Mouse (Mus musculus): Measurements from ENCODE around the gene Hist1h2bf. TPM values are rescaled to one million over a fixed set of nuclear protein-coding genes. Genes with fewer than 3 reads are reported as not detected.

Gene Hist1h2bf
- polyA plus RNA-seq, 1 experiment from 2014 or later, result 4.1 TPM

DNA sequence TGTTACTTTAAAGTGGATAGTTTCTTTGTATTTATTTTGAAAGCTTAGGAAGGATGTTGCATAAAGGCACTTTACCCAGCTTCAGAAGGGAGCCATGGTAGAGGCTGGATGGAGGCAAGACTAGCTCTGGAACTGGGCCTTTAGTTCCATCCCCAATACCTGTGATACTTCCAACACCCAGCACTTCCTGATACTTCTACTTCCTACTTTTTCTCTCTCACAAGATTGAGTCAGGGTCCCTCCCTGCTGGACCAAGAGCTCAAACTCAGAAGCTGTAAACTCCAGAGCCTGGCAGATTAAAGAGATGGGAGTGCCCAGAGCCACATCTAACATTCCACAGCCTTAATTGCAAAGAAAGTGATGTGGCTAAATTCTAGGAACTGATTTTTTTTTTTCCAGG is 10.3 kb upstream of the Hist1h2bf start:
- Histone ChIP-seq H3K4me1 (ENCODE audit: control insufficient read depth, insufficient read depth, low read length) (peaks cover 27% of the 10 kb centered on the region; the same call in 1 of the 2 replicates), H3K4me3 (ENCODE audit: low read depth, low read length) (peak overlapping the region; percentile 45), H3K27me3 (replicated peaks; ENCODE audit: control insufficient read depth, insufficient read depth, low read length) (no peaks in the 10 kb centered on the region), H3K36me3 (ENCODE audit: control insufficient read depth, insufficient read depth, low read length) (no peaks in the 10 kb centered on the region), H3K27ac (replicated peaks; ENCODE audit: low read depth, low read length) (peak overlapping the region; percentile 96), H3K9ac (ENCODE audit: low read depth, low read length) (peak overlapping the region; percentile 77), H3K9me3 (ENCODE audit: control insufficient read depth, low read length) (no peaks in the 10 kb centered on the region), H3K4me2 (ENCODE audit: low read depth, low read length) (peak overlapping the region; percentile 65)
- DNase-seq (ENCODE audit: low spot score) (peak; percentile 34), ATAC-seq (ENCODE audit: low read depth) (no peak)

DNA sequence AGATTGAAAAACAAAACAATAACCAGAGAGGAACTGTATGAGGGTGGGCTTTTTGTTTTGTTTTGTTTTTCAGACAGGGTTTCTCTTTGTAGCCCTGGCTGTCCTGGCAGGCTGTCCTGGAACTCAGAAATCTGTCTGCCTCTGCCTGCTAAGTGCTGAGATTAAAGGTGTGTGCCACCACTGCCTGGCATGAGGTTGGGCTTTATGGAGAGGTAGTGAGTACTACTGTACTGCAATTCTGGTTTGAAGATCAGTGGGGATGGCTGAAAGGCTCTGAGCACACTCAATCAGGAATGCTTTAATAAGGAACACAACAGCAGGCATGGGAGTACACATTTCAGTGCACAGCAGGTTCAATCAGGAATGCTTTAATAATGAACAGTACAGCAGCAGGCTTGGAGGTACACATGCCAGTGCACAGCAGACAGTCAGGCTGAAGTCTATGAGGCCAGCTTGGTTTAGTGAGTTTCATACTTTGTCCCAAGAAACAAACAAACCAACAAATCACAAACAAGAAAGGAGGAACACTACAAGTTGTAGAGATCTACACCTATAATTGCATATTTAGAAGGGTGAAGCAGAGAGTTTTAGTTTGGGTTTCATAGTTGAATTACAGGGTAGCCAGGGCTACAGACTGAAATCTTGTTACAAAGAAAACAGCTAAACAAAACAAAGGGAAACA is 9.5 kb upstream of the Hist1h2bf start:
- no peaks in the 10 kb centered on the region for H3K9me3 ChIP-seq (ENCODE audit: control insufficient read depth, low read length)
- peak overlapping the region; percentile 96 for H3K27ac ChIP-seq (replicated peaks; ENCODE audit: low read depth, low read length)
- ATAC-seq (ENCODE audit: low read depth) (no peak), DNase-seq (ENCODE audit: low spot score) (no peak)
- H3K36me3 ChIP-seq (ENCODE audit: control insufficient read depth, insufficient read depth, low read length), result no peaks in the 10 kb centered on the region
- peaks cover 27% of the 10 kb centered on the region; the same call in 1 of the 2 replicates for H3K4me1 ChIP-seq (ENCODE audit: control insufficient read depth, insufficient read depth, low read length)
- no peak overlapping the region for H3K4me3 ChIP-seq (ENCODE audit: low read depth, low read length)
- H3K4me2 ChIP-seq (ENCODE audit: low read depth, low read length), result peak overlapping the region; percentile 83; the same call in 1 of the 2 replicates
- no peaks in the 10 kb centered on the region for H3K27me3 ChIP-seq (replicated peaks; ENCODE audit: control insufficient read depth, insufficient read depth, low read length)
- peak overlapping the region; percentile 8; the same call in 1 of the 2 replicates for H3K9ac ChIP-seq (ENCODE audit: low read depth, low read length)

DNA sequence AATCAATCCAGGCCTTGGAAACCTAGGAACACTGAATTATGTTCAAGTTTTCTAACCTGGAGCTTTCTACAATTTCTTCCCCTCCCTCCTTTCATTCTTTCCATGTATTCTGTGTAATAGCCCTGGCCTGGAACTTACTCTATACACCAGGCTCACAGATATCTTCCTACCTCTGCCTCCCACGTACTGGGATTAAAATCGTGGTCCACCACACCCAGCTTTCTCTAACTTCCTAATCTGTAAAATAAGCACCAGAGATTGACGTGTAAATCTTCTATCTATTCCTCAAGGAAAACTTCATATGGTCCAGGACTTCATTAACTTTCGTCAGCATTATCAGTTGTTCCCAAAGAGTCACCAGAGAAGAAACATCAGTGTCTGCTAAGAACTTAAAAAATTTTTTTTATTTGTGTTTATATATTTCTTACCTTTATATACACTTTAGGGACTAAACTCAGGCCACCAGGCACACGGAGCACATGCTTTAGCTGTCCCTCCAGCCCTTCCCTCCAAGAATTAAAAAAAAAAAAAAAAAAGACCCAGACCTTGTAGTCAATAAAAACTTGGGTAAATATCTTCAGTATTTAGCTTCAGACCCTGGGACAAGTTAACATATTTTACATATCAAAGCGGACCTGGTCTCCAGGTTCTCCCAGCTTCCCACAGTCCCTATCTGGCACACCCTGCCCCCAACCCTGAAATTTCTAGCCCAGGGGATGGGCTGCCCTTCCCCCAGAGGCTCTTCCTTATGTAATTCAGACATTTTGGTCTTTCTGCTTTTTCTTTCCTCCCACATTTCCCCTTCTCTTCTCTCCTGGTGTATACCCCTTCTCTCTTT is 8.4 kb upstream of the Hist1h2bf start:
- no peaks in the 10 kb centered on the region for H3K36me3 ChIP-seq (ENCODE audit: control insufficient read depth, insufficient read depth, low read length)
- peaks cover 27% of the 10 kb centered on the region; the same call in 1 of the 2 replicates for H3K4me1 ChIP-seq (ENCODE audit: control insufficient read depth, insufficient read depth, low read length)
- H3K4me3 ChIP-seq (ENCODE audit: low read depth, low read length), result peak overlapping the region; percentile 45
- DNase-seq (ENCODE audit: low spot score) (no peak), ATAC-seq (ENCODE audit: low read depth) (no peak)
- H3K9me3 ChIP-seq (ENCODE audit: control insufficient read depth, low read length), result no peaks in the 10 kb centered on the region
- peak overlapping the region; percentile 76 for H3K9ac ChIP-seq (ENCODE audit: low read depth, low read length)
- peak overlapping the region; percentile 96 for H3K27ac ChIP-seq (replicated peaks; ENCODE audit: low read depth, low read length)
- H3K27me3 ChIP-seq (replicated peaks; ENCODE audit: control insufficient read depth, insufficient read depth, low read length), result no peaks in the 10 kb centered on the region
- peak overlapping the region; percentile 83 for H3K4me2 ChIP-seq (ENCODE audit: low read depth, low read length)
- WGBS, result 4% methylated on average over 6 of the region's 6 CpGs

DNA sequence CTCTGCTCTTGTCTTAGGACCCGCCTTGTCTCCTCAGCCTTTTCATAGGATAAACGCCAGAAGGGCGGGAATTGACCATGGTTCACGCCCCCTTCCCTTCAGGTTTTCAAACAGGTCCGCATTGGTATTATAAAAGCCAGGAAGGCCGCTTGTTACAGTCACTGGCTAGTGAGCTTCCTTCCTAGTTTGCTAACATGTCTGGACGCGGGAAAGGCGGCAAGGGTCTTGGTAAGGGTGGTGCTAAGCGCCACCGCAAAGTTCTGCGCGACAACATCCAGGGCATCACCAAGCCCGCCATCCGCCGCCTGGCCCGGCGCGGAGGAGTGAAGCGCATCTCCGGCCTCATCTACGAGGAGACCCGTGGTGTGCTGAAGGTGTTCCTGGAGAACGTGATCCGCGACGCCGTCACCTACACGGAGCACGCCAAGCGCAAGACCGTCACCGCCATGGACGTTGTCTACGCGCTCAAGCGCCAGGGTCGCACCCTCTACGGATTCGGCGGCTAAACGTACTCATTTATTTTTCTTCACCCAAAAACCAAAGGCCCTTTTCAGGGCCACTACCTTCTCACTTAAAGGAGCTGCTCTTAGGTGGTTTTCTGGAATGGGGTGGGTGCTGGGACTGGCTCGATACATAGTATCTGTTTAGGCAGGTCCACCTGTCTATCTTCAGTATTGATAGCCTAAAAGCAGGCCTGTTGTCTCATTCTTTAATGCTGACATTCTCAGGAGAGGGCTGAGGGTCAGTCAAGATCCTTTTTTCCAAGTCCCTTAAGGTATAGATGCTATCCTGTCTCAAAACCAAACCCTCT is 7.6 kb upstream of the Hist1h2bf start, which contains the start of gene Hist1h4d:
TSS of gene Hist1h4d (plus strand) at position 191 of the 811 bp plus-strand sequence.
- Histone ChIP-seq H3K4me2 (ENCODE audit: low read depth, low read length) (peak within 1 kb of the TSS; percentile 83), H3K9ac (ENCODE audit: low read depth, low read length) (peak within 1 kb of the TSS; percentile 76), H3K27me3 (replicated peaks; ENCODE audit: control insufficient read depth, insufficient read depth, low read length) (no peaks in the 10 kb centered on the region), H3K4me1 (ENCODE audit: control insufficient read depth, insufficient read depth, low read length) (peaks cover 31% of the 10 kb centered on the region), H3K27ac (replicated peaks; ENCODE audit: low read depth, low read length) (peak within 1 kb of the TSS; percentile 96), H3K36me3 (ENCODE audit: control insufficient read depth, insufficient read depth, low read length) (no peaks in the 10 kb centered on the region), H3K4me3 (ENCODE audit: low read depth, low read length) (peak within 1 kb of the TSS; percentile 45), H3K9me3 (ENCODE audit: control insufficient read depth, low read length) (no peaks in the 10 kb centered on the region)
- ATAC-seq (ENCODE audit: low read depth) (peak; percentile 90), DNase-seq (ENCODE audit: low spot score) (peak; percentile 98)
- WGBS, result 0% methylated on average over 43 of the region's 43 CpGs

DNA sequence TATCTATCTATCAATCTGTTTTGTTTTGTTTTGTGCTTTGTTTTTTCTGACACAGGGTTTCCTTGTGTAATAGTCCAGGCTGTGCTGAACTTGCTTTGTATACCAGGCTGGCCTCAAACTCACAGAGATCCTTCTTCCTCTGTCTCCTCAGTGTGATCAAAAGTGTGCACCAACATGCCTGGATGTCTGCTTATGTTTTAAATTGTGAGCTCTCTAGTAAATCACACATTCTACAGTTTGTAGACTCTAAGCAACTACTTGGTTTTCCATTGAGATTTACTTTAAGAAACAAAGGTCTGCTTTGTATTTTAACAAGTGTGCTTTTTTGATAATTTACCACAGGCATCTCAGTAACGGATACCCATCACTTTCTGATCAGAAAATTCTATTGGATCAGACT is 3.8 kb upstream of the Hist1h2bf start:
- no peak for ATAC-seq (ENCODE audit: low read depth)
- Histone ChIP-seq H3K4me2 (ENCODE audit: low read depth, low read length) (no peak overlapping the region), H3K4me1 (ENCODE audit: control insufficient read depth, insufficient read depth, low read length) (peaks cover 17% of the 10 kb centered on the region), H3K27me3 (replicated peaks; ENCODE audit: control insufficient read depth, insufficient read depth, low read length) (no peaks in the 10 kb centered on the region), H3K9ac (ENCODE audit: low read depth, low read length) (no peak overlapping the region), H3K9me3 (ENCODE audit: control insufficient read depth, low read length) (no peaks in the 10 kb centered on the region), H3K36me3 (ENCODE audit: control insufficient read depth, insufficient read depth, low read length) (no peaks in the 10 kb centered on the region), H3K27ac (replicated peaks; ENCODE audit: low read depth, low read length) (no peak overlapping the region), H3K4me3 (ENCODE audit: low read depth, low read length) (no peak overlapping the region)
- no peak for DNase-seq (ENCODE audit: low spot score)
- WGBS, result 81% methylated on average over 1 of the region's 1 CpGs

DNA sequence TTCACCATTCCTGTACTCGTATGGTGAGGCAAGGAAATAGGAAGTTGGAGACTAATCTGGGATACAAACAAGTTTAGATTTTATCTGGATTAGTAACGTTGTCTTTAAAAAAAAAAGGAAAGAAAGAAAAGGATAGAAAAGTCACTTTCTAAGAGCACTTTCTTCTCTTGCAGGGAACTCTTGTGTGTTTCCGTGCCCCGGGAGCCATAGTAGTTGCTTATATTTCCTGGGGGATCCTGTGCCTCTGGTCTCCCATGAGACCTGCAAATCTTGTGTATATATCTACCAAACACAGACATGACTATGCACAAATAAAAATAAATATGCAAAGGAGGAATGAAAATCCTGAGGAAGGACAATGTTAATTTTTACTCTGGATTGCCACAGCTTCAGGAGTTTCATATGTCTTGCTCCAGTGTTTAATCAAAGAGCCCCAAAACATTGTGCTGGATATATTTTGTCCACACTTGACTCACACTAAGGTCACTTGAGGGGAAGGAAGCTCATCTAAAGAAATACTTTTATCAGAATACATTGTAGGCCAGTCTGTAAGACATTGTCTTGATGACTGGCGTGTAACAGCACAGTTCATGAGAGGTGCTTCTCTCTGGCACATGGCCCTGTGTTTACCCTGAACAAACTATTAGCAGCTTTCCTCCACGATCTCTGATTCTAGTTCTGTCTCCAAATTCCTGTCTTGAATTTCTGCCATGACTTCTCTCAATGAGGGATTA is 3.1 kb upstream of the Hist1h2bf start:
- H3K4me1 ChIP-seq (ENCODE audit: control insufficient read depth, insufficient read depth, low read length), result peaks cover 15% of the 10 kb centered on the region
- peak overlapping the region; percentile 91 for H3K27ac ChIP-seq (replicated peaks; ENCODE audit: low read depth, low read length)
- no peaks in the 10 kb centered on the region for H3K27me3 ChIP-seq (replicated peaks; ENCODE audit: control insufficient read depth, insufficient read depth, low read length)
- no peaks in the 10 kb centered on the region for H3K9me3 ChIP-seq (ENCODE audit: control insufficient read depth, low read length)
- 33% methylated on average over 6 of the region's 6 CpGs for WGBS
- H3K4me2 ChIP-seq (ENCODE audit: low read depth, low read length), result peak overlapping the region; percentile 63
- peak overlapping the region; percentile 72 for H3K9ac ChIP-seq (ENCODE audit: low read depth, low read length)
- peak overlapping the region; percentile 43 for H3K4me3 ChIP-seq (ENCODE audit: low read depth, low read length)
- DNase-seq (ENCODE audit: low spot score) (no peak), ATAC-seq (ENCODE audit: low read depth) (no peak)
- H3K36me3 ChIP-seq (ENCODE audit: control insufficient read depth, insufficient read depth, low read length), result no peaks in the 10 kb centered on the region

DNA sequence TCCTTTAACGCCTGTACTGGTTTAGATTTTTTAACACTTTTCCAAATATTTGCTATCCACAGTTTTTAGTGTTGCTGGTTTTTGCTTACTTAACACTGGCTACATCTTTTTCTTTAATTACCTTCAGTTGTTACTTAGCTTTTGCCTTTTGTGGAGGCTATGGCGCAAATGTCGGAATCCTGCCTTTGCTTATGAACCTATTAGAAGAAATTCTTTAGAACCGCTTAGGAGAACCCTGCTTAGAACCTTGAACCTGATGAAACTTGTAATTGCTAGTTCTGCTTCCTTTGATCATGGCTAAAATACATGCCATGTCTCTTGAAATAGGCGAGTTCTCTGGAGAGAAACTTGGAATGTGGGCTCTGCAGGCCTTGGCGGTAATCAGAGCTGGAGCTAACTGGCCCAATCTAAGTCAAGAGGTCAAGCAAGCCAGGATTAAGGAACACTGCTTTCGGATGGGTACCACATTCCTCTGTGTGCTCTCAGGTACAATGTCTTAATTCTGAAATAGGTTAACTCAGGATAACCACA is 2.4 kb upstream of the Hist1h2bf start:
- H3K36me3 ChIP-seq (ENCODE audit: control insufficient read depth, insufficient read depth, low read length), result no peaks in the 10 kb centered on the region
- H3K4me3 ChIP-seq (ENCODE audit: low read depth, low read length), result peak overlapping the region; percentile 43
- H3K9ac ChIP-seq (ENCODE audit: low read depth, low read length), result peak overlapping the region; percentile 72
- no peaks in the 10 kb centered on the region for H3K27me3 ChIP-seq (replicated peaks; ENCODE audit: control insufficient read depth, insufficient read depth, low read length)
- H3K9me3 ChIP-seq (ENCODE audit: control insufficient read depth, low read length), result no peaks in the 10 kb centered on the region
- H3K4me2 ChIP-seq (ENCODE audit: low read depth, low read length), result peak overlapping the region; percentile 63
- H3K27ac ChIP-seq (replicated peaks; ENCODE audit: low read depth, low read length), result peak overlapping the region; percentile 91
- peaks cover 15% of the 10 kb centered on the region for H3K4me1 ChIP-seq (ENCODE audit: control insufficient read depth, insufficient read depth, low read length)
- DNase-seq (ENCODE audit: low spot score) (peak; percentile 43), ATAC-seq (ENCODE audit: low read depth) (no peak)
- 3% methylated on average over 7 of the region's 7 CpGs for WGBS
